Comparison of ENCODE assay signal across 23 mouse cellular contexts in the genomic region with DNA sequence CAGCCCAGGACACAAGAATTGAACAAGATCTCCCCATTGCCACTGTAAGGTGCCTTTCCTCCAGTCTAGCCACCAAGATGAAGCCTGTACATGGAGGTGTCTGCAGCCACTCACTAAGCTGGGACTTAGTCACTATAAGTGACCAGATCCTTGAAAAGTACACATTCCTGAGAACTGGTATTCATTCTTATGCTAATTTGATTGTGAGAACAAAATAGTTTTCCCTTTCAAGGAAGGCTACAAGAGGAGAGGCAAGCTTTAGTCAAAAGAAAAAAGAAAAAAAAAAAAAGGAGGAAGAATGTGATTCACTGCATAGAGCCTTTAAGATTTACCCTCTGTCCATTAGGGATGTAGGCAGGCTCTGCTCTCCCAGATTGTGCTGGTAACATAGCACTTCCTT. TPM values are rescaled to one million over a fixed set of nuclear protein-coding genes. Genes with fewer than 3 reads are reported as not detected.
"Had no signal": no experiment of that assay in that cellular context is flagged by ENCODE, and none has a peak within 500 bp of the region (broad histone marks: within the 10 kb centered on the region; RNA-seq: fewer than 3 reads in every experiment).

No protein-coding gene starts in this region.

- H3K4me3 ChIP-seq: limb, embryonic 12.5 days; limb, embryonic 15.5 days; lung, embryonic 15.5 days; midbrain, embryonic 12.5 days; midbrain, embryonic 15.5 days; myocyte; neural tube, embryonic 13.5 days had no signal

- H3K27ac ChIP-seq: kidney, postnatal 0 days; limb, embryonic 12.5 days; limb, embryonic 15.5 days; liver, embryonic 14.5 days; lung, embryonic 15.5 days; midbrain, embryonic 12.5 days; midbrain, embryonic 15.5 days; neural tube, embryonic 13.5 days had no signal

- H3K4me1 ChIP-seq: limb, embryonic 12.5 days; limb, embryonic 15.5 days; midbrain, embryonic 15.5 days; neural tube, embryonic 13.5 days had no signal

- ATAC-seq: liver, postnatal 0 days; midbrain, embryonic 15.5 days had no signal

- DNase-seq: kidney, adult 2 months; kidney, postnatal 4 days; left cerebral cortex, postnatal 4 days; liver, postnatal 0 days; lung, postnatal 14 days; lung, postnatal 4 days; retina, postnatal 1 day; right cerebral cortex, postnatal 25 days; thymus, adult 18-20 months; thymus, postnatal 36 days had no signal

- H3K27me3 ChIP-seq: limb, embryonic 12.5 days; limb, embryonic 15.5 days; lung, embryonic 15.5 days; midbrain, embryonic 12.5 days; midbrain, embryonic 15.5 days; neural tube, embryonic 13.5 days had no signal

- H3K36me3 ChIP-seq: limb, embryonic 12.5 days; limb, embryonic 15.5 days; lung, embryonic 15.5 days; midbrain, embryonic 12.5 days; midbrain, embryonic 15.5 days; neural tube, embryonic 13.5 days had no signal

- H3K9ac ChIP-seq: limb, embryonic 12.5 days; limb, embryonic 15.5 days; liver, embryonic 14.5 days; liver, postnatal 0 days; lung, embryonic 15.5 days; midbrain, embryonic 12.5 days; midbrain, embryonic 15.5 days; neural tube, embryonic 13.5 days had no signal

- H3K9me3 ChIP-seq: limb, embryonic 12.5 days; limb, embryonic 15.5 days; lung, embryonic 15.5 days; midbrain, embryonic 12.5 days; midbrain, embryonic 15.5 days; neural tube, embryonic 13.5 days had no signal

- H3K4me2 ChIP-seq: limb, embryonic 12.5 days; limb, embryonic 15.5 days; liver, embryonic 11.5 days; lung, embryonic 15.5 days; midbrain, embryonic 12.5 days; midbrain, embryonic 15.5 days; neural tube, embryonic 13.5 days had no signal

RNA-seq across cellular contexts. Expression of a gene that starts 24.6 kb away (rescaled TPM):
- total RNA-seq: megakaryocyte progenitor cell, adult 5-6 weeks; megakaryocyte-erythroid progenitor cell, adult 5-6 weeks; monocyte, adult 5-6 weeks had no signal
